Mouse (Mus musculus) gastrocnemius, postnatal 4 days (tissue): ENCODE data around the gene Six1. TPM values are rescaled to one million over a fixed set of nuclear protein-coding genes. Genes with fewer than 3 reads are reported as not detected.
"Not testable (repeated sequence)": the region's sequence is repeated elsewhere in the genome, so short reads cannot be mapped to it uniquely, and the experiment has no call there.

Experiments
- DNase-seq, 2 experiments: peaks; one replicate each; pipeline ENCODE4 v3.0.0; 2021 to 2022; ENCODE audit warnings: low spot score in 2 of 2, mixed read lengths in 2 of 2
- total RNA-seq, 2 experiments: library from RNA; stranded (reverse); gene quantifications; 2 replicates each; pipeline ENCODE4 v1.2.3; 2021

Six1 gene
- total RNA-seq, 2 experiments from 2014 or later = 51.0 to 60.8 TPM

DNA sequence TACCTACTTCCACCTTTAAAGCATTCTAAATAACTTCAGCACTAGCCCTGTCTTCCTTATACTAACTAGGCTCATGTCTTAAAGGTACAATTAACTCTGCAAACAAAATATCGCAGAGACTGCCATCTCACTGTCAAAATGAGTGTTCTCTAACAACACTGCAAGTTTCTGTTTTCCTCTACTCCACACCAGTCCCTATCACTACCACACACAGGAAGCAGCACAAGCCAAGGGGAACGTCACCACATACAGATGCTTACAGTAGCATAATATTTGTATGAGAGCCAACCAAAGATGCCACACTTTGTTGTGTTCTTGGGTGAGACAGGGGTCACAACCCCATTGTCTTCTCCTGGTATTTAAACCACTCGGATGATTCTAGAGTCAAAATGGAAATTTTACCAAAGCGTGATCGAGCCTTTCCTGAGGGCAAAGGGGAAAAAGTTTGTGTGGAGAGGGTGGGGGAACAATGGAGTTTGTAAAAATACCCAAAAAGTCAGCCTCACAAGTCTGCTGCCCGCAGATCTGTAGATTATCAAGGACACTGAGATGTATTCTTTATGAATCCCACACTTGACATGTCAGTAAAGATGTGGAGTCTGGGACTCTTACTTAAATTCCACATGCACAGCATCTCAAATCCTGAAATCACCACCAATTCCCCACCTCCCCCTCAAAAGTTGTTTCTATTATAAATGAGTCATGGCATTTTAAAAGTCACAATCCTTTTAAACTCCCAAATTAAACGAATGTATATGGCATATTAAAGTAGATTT lies 16.1 kb downstream of the Six1 start:
- no peak for DNase-seq

DNA sequence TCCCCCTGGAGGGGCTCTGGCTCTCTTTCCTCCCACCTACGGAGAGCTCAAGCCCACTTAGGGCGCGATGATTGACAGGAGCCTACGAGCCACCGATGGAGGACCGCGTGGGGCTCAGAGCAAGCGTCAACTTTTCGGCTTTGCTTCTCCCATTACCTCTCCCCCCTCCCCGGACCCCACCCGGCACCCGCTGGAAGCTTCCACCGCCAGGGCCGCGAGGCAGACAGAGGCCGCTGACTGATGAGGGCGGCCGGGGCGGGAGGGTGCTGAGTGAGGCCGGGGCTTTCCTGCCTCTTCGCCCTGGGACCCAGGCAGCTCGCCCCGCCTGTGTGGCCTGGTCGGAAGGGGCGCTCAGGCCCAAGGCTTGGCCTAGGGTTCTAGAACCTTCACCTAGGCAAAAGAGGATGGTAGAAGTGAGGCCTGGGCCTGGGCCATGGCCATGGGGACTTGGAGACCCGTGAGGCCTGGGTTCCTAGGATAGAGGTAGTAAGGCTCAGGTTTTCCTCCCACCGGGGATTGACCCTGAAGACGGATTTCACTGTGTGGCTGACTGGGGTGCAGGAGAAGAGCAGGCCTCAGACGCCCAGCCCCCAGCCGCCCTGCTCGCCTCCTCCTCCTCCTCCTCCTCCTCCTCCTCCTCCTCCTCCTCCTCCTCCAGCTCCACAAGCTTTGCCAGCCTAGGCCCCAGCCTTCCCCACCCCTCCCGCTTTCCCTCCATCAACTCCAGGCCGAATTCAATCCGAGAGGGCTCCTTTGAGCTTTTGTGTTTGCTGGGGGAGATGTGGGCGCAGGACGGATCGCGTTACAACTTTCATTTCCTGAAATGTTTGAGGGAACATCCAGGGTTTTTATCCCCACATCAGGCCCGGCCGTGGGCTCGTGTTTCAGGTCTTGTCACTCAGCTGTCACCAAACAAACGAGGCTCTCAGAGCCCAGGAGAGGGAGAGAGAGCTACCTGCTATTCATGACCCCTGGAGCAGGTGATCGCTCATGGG lies 18.5 kb downstream of the Six1 start:
- DNase-seq = peak; percentile 46 to 59

DNA sequence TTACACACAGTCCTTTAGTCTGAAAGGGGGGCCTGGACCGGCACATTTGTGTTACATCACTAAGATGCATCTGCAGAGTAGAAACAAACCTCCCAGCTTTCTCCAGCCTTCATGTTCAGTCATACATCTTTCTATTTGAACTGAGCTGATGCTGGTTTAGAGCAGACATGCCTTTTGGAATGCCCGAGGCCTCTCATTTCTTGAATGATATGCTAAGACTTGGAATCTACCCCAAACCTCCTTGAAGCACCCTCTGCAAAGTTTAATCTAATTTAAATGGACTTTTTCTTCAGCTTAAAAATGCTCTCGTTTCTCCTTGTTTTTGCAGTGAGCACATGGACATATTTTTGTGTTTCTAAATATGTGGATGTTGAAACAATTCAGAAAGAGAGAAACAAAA lies 21.0 kb downstream of the Six1 start:
- DNase-seq = no peak

DNA sequence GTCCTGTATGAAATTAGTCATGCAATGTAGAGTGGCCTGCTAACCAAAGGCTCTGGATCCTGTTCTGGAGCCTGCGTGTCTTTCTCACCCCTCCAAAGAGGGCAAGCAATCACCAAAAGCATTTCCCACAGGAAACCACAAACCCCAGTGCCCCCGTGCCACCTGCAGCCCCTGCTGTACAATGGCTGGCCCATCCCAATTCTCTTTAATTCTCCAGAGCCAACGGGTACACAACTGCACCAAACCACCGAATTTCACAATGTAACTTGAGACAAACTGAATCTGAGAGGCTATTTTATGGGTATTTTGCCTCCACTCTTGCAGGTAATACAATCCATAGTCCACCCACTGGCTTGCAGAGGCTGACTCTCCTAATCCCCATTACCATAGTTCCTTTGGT lies 22.4 kb downstream of the Six1 start:
- DNase-seq = no peak

DNA sequence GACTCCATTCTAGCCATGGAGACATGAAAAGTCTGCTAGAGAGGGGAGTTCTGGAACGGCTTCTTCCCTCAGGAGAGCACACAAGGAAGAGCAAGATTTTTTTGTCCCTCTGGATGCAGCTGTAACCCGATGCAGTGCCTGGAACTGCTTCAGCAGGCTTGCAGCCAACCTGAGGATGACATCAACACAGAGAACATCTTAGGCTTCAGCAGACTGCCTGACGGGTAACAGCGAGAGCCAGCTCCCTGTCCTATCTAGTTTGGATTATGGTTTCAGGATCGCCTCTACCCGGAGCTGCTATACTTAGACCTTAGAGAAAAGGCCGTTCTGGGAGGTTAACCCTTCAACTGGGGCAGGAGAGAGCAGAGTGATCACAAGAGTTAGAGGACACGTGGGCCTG lies 28.2 kb downstream of the Six1 start:
- DNase-seq = peak; percentile 77 to 90

DNA sequence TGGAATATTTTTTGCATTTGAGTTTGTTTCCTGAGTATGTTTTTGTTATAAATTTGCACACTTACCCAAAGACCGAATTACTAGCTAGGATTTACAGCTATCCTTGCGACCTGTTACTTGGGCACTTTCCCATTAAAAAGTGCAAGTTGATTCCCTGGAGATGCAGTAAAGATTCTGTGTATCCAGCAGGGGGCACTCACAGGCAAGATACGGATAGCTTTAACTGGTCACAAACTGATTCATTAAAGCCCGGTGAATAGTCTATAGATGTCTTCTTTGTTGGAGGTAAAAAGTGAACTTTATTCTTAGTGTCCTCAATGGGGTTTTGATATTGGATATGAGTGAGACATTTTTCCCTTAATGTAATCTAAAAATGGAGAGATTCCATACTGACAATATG lies 32.7 kb downstream of the Six1 start:
- DNase-seq = peak; percentile 49 to 73

DNA sequence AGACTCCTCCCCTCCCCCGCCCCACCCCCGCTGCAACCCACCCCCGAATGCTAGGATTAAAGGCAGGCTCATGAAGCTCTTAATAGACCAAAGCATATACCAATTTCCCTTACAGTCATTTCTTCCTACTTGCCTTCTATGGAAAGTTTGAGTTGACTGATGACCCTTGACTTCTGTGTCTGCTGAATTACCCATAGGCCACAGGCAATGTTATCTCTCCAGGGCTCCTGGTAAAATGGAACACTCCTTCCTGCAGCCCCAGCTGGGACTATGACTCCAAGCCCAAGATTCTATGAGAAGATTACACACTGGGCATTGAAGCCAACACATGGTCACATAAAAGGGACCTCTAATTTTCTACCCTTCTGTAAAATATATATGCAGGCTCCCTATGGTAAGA lies 33.3 kb downstream of the Six1 start:
- DNase-seq = no peak

DNA sequence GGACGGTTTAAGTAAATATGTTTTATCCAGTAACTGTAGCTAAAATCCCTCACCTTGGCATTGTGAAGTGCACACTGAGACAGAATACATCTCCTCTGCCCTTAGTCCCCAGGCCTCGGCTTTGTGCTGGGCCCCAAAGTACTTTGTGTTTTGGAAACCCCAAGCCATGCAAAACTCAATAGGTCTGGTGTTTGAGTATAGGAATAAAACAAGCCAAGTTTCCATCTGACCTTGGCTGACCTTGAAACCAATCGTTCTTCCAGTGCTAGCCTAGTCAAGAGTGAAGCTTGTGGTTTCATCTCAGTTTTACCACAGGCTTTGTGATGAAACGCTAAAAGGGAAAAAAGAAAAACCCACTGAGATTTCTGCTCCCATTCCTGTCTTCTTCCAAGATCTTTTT lies 34.8 kb downstream of the Six1 start:
- DNase-seq = no peak

DNA sequence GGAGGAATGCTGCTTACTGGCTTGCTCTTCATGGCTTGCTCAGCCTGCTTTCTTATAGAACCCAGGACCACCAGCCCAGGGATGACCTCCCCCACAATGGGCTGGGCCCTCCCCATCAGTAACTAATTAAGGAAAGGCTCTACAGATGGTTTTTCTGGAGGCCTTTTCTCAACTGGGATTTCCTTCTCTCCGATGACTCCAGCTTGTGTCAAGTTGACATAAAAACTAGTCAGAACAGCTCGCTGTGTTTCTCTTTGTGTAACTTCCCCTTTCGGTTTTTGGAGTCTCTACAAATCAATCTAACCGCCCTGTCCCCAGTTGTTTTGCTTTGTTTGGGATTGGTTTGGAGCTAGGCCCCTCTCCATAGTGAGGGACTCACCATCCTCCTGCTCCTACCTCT lies 37.5 kb downstream of the Six1 start:
- no peak for DNase-seq

DNA sequence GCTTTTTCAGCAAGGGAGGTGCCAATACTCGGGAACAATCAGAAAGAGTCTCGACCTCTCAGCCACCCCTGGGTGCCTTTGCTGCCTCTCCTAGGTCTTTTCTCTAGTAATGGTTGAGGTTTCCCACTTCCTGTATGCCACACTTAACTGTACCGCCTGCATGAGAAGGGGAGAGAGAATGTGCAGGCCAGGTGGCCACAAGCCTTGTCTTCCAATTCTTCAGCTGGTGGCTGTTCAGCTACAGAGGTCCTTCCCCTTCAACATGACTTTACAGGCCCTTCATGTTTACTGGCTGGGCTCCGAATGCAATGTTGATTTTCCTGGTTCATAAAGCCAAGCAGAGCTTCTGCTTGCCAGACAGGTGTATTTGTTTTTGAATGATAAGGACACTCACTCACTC lies 39.4 kb downstream of the Six1 start:
- DNase-seq = no peak

DNA sequence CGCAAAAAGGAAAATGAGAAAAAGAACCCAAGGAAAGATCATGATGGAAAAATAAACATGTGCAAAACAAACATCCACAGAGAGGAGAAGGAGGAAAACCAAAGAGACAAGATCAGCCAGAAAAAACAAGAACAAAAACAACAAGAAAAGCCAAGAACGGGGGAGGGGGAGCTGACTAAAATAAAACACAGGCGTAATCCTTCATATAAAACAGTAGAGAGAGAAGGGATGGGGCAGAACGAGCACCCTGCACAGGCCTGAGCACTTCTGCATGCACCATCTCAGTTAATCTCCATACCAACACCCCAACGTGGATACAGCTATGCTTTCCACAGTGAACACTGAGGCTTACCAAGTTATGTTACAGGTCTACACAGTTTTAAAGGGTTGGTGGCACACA lies 40.9 kb downstream of the Six1 start:
- no peak for DNase-seq

DNA sequence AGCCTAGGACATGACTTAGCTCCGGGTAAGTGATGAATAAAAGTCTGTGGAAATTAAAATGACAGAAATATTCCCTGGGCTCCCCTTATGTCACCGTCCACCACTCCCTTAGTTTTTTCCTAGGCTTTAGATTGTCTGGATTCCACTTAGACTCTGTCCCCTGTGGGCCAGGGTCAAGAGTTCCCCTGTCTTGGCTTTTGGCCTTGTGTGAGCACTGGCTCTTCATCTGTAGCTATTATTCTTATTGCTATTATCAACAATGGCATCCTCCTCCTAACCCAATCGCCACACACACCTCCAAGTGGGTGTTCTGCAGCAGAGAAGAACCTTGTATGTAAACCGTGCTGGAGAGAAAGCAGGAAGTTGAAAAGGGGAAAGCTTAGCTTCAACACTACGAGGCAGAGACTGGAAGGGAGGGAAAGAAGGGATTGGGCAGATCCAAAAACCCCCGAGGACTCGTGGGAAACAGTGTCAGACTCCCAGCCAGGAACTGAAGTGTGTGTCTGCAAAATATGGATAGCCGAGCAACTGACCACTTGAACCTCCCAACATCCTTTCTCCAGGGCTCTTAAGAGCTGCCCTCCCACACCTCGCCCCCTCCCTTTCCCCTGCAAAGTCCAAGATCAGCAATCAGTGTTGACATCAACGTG lies 41.4 kb downstream of the Six1 start:
- peak in 1 of 2 experiments; percentile 53 for DNase-seq

DNA sequence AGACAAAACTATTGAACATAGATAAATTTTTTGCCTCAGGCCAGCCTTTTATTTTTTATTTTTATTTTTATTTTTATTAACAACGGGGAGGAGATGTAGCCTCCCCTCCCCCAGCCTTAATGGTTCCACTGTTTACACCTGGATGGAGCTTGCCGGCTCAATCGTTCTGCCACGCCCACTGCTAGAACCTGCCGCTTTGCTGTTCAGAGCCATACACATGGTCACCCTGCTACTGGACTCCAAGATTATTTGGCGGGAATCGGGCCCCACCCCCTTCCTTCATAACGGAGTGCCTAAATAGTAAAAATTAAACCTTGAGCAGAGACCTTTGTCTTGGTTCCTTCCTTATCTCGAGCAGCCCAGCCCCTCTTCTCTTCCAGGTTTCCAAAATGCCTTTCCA lies 50.8 kb downstream of the Six1 start:
- DNase-seq = not testable (repeated sequence)

DNA sequence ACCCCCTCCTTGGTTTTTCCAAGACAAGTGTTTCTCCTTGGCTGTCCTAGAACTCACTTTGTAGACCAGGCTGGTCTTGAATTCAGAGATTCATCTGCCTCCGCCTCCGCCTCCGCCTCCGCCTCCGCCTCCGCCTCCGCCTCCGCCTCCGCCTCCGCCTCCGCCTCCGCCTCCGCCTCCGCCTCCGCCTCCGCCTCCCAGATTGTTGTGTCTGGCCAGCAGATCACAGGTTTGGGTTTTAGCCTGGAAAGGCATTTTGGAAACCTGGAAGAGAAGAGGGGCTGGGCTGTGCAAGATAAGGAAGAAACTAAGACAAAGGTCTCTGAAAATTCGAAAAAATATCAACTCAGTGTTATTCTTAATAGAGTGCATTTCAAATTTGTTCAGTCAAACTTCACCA lies 51.4 kb downstream of the Six1 start:
- DNase-seq = peak in 1 of 2 experiments; percentile 39

DNA sequence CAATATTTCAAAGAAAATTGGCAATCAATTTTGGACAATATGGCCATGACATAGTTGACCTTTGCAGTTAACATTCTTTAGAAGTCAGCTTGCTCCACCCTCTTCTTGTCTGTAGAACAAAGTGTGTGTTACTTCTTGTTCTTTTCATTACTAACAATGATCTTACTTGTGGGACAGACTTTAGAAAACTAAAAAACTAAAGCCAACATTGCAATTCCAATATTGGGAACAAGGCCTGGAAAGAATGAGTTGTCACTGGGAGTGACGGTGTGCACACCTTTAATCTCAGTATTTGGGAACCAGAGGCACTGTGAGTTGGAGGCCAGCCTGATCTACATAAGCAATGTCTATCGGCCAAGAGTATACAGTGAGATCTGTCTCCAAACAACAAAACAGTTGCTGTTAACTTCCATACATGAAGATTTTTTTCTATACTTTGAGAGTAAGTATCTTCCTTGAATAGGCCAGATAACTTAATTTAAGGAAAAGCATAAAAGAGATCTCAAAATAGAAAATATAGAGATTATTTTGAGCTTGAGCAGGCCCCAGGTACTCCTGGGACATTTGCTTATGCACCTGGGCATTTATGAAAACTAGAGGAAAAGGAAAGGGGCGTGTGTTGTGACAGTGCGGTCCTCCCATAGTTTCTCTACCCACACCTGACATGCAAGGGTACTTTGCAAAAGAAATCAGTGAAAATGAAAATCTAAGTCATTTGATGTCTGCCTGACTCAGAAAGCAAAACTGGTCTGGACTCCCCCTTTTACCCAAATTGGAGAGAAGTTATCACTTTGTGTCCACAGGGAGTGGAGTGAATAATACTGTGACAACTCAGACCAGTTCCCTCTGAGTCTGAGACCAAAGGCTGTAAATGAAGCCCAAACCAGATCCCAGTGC lies 55.3 kb downstream of the Six1 start:
- no peak for DNase-seq

DNA sequence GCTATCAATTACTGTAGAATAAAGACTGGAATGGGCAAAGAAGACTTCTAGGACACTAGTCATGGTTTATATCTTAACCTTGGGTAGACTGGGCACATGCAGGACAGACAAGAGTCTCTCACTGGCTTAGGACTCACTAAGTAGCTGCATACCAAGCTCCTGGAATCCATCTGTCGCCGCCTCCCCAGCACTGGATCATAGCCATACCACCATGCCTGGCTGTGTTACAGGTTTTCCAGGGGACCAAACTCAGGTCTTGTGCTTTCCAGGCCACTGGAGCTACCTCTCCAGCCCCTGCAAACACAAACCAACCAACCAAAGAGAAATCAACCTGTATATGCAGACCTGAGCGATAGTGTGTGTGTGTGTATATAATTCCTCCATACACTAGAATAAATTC lies 57.0 kb downstream of the Six1 start:
- no peak for DNase-seq
